Mouse (Mus musculus) CH12.LX (cell line): ENCODE data around the gene Cdh23. TPM values are rescaled to one million over a fixed set of nuclear protein-coding genes. Genes with fewer than 3 reads are reported as not detected.

ENCODE experiments used
- DNase-seq: peaks from one replicate; pipeline ENCODE4 v3.0.0-alpha.2; 2013; ENCODE audit errors: extremely low read depth
- H3K27ac ChIP-seq: 2 replicates; pipeline ENCODE4 v1.5.1; 2012; ENCODE audit warnings: low read depth, mild to moderate bottlenecking, control low read depth, moderate library complexity; ENCODE audit not compliant: insufficient read depth
- H3K27me3 ChIP-seq: replicated peaks from 2 replicates; pipeline ENCODE3; 2012; ENCODE audit warnings: inconsistent platforms
- H3K36me3 ChIP-seq, 2 experiments: replicated peaks in 1 of 2; 2 replicates each; pipeline versions ENCODE3 to v1.6.1; 2012; ENCODE audit warnings: inconsistent platforms in 1 of 2, low read length in 1 of 2, mild to moderate bottlenecking in 1 of 2, mixed read lengths in 1 of 2, moderate library complexity in 1 of 2; ENCODE audit not compliant: control insufficient read depth in 1 of 2, insufficient read depth in 1 of 2
- H3K4me1 ChIP-seq, 2 experiments: 2 replicates each; pipeline ENCODE4 v1.6.1; 2012; ENCODE audit warnings: inconsistent platforms in 1 of 2, moderate library complexity in 1 of 2; ENCODE audit not compliant: insufficient read depth in 2 of 2, control insufficient read depth in 1 of 2
- H3K4me2 ChIP-seq: 2 replicates; pipeline ENCODE4 v1.6.1; 2012; ENCODE audit warnings: low read depth, mild to moderate bottlenecking, control low read depth; ENCODE audit not compliant: poor library complexity, insufficient read depth, severe bottlenecking
- H3K4me3 ChIP-seq, 3 experiments: fragments of 150-350 bp in 1 of 3; sonication (generic) in 1 of 3; replicated peaks in 1 of 3; 2 replicates each; pipeline versions ENCODE3 to v1.5.1; 2011 to 2012; ENCODE audit warnings: low read depth in 2 of 3, low read length in 2 of 3, mild to moderate bottlenecking in 2 of 3, moderate library complexity in 2 of 3, control low read depth in 1 of 3, improper control_type of control experiment in 1 of 3, inconsistent platforms in 1 of 3, mixed read lengths in 1 of 3; ENCODE audit not compliant: poor library complexity in 1 of 3
- H3K79me2 ChIP-seq: replicated peaks from 2 replicates; pipeline ENCODE4 v1.6.1; 2012; ENCODE audit warnings: mild to moderate bottlenecking, moderate library complexity; ENCODE audit not compliant: control insufficient read depth, poor library complexity, insufficient read depth, severe bottlenecking; ENCODE audit errors: extremely low read depth
- H3K9ac ChIP-seq: 2 replicates; pipeline ENCODE4 v1.6.1; 2012; ENCODE audit warnings: low read depth, mild to moderate bottlenecking, control low read depth, moderate library complexity; ENCODE audit not compliant: insufficient read depth
- H3K9me3 ChIP-seq: replicated peaks from 2 replicates; pipeline ENCODE3; 2012; ENCODE audit warnings: low read length, inconsistent platforms, mixed read lengths
- BHLHE40 ChIP-seq: IDR thresholded peaks from 2 replicates; pipeline ENCODE4 v1.6.1; 2011; ENCODE audit warnings: mild to moderate bottlenecking, low read depth, low read length, improper control_type of control experiment
- E2F4 ChIP-seq: IDR thresholded peaks from 2 replicates; pipeline ENCODE4 v1.6.1; 2011; ENCODE audit warnings: low read depth, low read length, improper control_type of control experiment; ENCODE audit not compliant: insufficient replicate concordance
- ELF1 ChIP-seq: IDR thresholded peaks from 2 replicates; pipeline ENCODE4 v1.6.1; 2014; ENCODE audit warnings: low read depth, mild to moderate bottlenecking, inconsistent platforms, low read length, improper control_type of control experiment
- EP300 ChIP-seq: IDR thresholded peaks from 2 replicates; pipeline ENCODE4 v1.6.1; 2011; ENCODE audit warnings: low read length, improper control_type of control experiment
- GABPA ChIP-seq: IDR thresholded peaks from 2 replicates; pipeline ENCODE4 v1.6.1; 2012; ENCODE audit warnings: low read depth, low read length, improper control_type of control experiment, inconsistent platforms; ENCODE audit not compliant: insufficient replicate concordance
- JUND ChIP-seq: conservative IDR thresholded peaks from 2 replicates; pipeline ENCODE4 v1.6.1; 2011; ENCODE audit warnings: low read depth, low read length, improper control_type of control experiment
- KAT2A ChIP-seq: IDR thresholded peaks from 2 replicates; pipeline ENCODE4 v1.6.1; 2012; ENCODE audit warnings: low read length, improper control_type of control experiment, inconsistent platforms; ENCODE audit not compliant: insufficient replicate concordance
- MAX ChIP-seq: IDR thresholded peaks from 2 replicates; pipeline ENCODE4 v1.6.1; 2011; ENCODE audit warnings: low read length, improper control_type of control experiment
- MXI1 ChIP-seq: IDR thresholded peaks from 2 replicates; pipeline ENCODE4 v1.6.1; 2011; ENCODE audit warnings: mild to moderate bottlenecking, low read depth, low read length, improper control_type of control experiment
- MYC ChIP-seq: IDR thresholded peaks from 2 replicates; pipeline ENCODE4 v1.6.1; 2011; ENCODE audit warnings: low read depth, mild to moderate bottlenecking, improper control_type of control experiment, low read length
- NELFE ChIP-seq: IDR thresholded peaks from 2 replicates; pipeline ENCODE4 v1.6.1; 2011; ENCODE audit warnings: low read depth, low read length, improper control_type of control experiment
- PAX5 ChIP-seq: IDR thresholded peaks from 2 replicates; pipeline ENCODE4 v1.6.1; 2012; ENCODE audit warnings: low read length, inconsistent platforms, mixed read lengths
- POLR2A ChIP-seq: IDR thresholded peaks from 2 replicates; pipeline ENCODE4 v1.6.1; 2011; ENCODE audit warnings: low read depth, mild to moderate bottlenecking, improper control_type of control experiment, low read length
- POLR2AphosphoS2 ChIP-seq: IDR thresholded peaks from 2 replicates; pipeline ENCODE4 v1.6.1; 2011; ENCODE audit warnings: low read depth, low read length, improper control_type of control experiment
- RCOR1 ChIP-seq: conservative IDR thresholded peaks from 2 replicates; pipeline ENCODE4 v1.6.1; 2012; ENCODE audit warnings: low read depth, mild to moderate bottlenecking, inconsistent platforms, low read length, improper control_type of control experiment
- TCF12 ChIP-seq: IDR thresholded peaks from 2 replicates; pipeline ENCODE4 v1.6.1; 2014; ENCODE audit warnings: low read depth, mild to moderate bottlenecking, inconsistent platforms, low read length, improper control_type of control experiment
- UBTF ChIP-seq: IDR thresholded peaks from 2 replicates; pipeline ENCODE4 v1.6.1; 2012; ENCODE audit warnings: low read depth, mild to moderate bottlenecking, inconsistent platforms, low read length, improper control_type of control experiment, moderate library complexity
- USF1 ChIP-seq: IDR thresholded peaks from 2 replicates; pipeline ENCODE4 v1.6.1; 2014; ENCODE audit warnings: low read depth, mild to moderate bottlenecking, inconsistent platforms, low read length, improper control_type of control experiment
- USF2 ChIP-seq: conservative IDR thresholded peaks from 2 replicates; pipeline ENCODE4 v1.6.1; 2011; ENCODE audit warnings: low read depth, low read length, improper control_type of control experiment
- ZKSCAN1 ChIP-seq: IDR thresholded peaks from 2 replicates; pipeline ENCODE4 v1.6.1; 2012; ENCODE audit warnings: low read depth, inconsistent platforms, low read length, improper control_type of control experiment, borderline replicate concordance
- ZNF384 ChIP-seq: IDR thresholded peaks from 2 replicates; pipeline ENCODE4 v1.6.1; 2012; ENCODE audit warnings: low read depth, low read length, improper control_type of control experiment, inconsistent platforms
- dilution Hi-C: fragments of 300-500 bp; cut with MboI; formaldehyde crosslinking; loops from 2 replicates; pipeline ENCODE4 v1.14.3; 2020; ENCODE audit warnings: low sequenced_read_pairs; ENCODE audit not compliant: extremely low pct_unique_long_range_greater_than_20kb, extremely low pct_ligation_motif_present
- in situ Hi-C: fragments of 300-500 bp; cut with MboI; formaldehyde crosslinking; loops from 3 replicates; pipeline ENCODE4 v1.14.3; 2019; ENCODE audit warnings: low sequenced_read_pairs, low pct_ligation_motif_present, low pct_unique_long_range_greater_than_20kb, mixed read lengths
- polyA plus RNA-seq: library from polyadenylated mRNA; unstranded; fragments of >175 nt; gene quantifications from 2 replicates; pipeline ENCODE4 v1.2.1, GENCODE M21; 2012; ENCODE audit warnings: low read depth; ENCODE audit not compliant: insufficient read length
- total RNA-seq, 2 experiments: library from RNA; depleted of rRNA; stranded (reverse); fragments of 300-350 nt in 1 of 2; fragments of >200 nt in 1 of 2; gene quantifications; 2 replicates each; pipeline ENCODE4 v1.2.3; 2012 to 2014

Gene Cdh23
- total and polyA plus RNA-seq, 3 experiments, result 0.20 to 0.73 (median 0.30) TPM

DNA sequence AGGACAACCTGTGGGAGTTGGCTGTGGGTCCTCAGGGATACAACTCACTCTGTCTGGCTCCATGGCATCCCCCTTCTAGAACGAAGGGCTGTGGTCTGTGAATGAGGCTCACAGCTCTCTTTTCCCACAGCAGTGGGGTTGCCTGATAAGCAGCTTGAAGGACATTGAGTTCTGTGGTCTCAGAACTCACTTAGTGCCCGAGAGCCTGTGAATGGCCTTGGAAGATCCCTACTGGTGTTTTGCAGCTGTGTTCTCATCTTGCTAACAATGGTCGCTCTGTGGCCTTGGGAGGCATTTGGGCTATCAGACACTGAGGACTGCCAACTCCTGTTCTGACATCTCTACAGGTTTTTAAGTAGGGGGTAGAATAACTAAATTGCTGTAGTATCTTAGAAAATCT, 400.9 kb downstream of the Cdh23 start:
- no peak overlapping the region for H3K27ac ChIP-seq
- H3K4me3 ChIP-seq, result no peak overlapping the region
- peaks cover 21% of the 10 kb centered on the region for H3K79me2 ChIP-seq
- no peaks in the 10 kb centered on the region for H3K27me3 ChIP-seq
- in situ Hi-C loops (no loop called here), dilution Hi-C loops (no loop called here)
- H3K4me2 ChIP-seq, result no peak overlapping the region
- no peak overlapping the region for H3K9ac ChIP-seq
- no peaks in the 10 kb centered on the region for H3K9me3 ChIP-seq
- no peak for DNase-seq
- H3K4me1 ChIP-seq, result peaks cover 15 to 29% of the 10 kb centered on the region in 2 experiments
- H3K36me3 ChIP-seq, result peaks cover 83 to 93% of the 10 kb centered on the region in 2 experiments
- TF ChIP-seq JUND, result no peak
- TF ChIP-seq RCOR1, result no peak
- TF ChIP-seq MAX, result no peak
- no peak for TF ChIP-seq POLR2A
- no peak for TF ChIP-seq POLR2AphosphoS2
- no peak for TF ChIP-seq EP300
- TF ChIP-seq NELFE, result no peak
- TF ChIP-seq MYC, result no peak

- TF ChIP-seq RCOR1 (no peak), GABPA (no peak), KAT2A (no peak), MAX (no peak), ZNF384 (no peak), EP300 (no peak), MYC (no peak), USF1 (no peak)
- H3K4me3 ChIP-seq, result no peak overlapping the region
- dilution Hi-C loops (no loop called here), in situ Hi-C loops (no loop called here)
- H3K9me3 ChIP-seq, result no peaks in the 10 kb centered on the region
- no peak overlapping the region for H3K27ac ChIP-seq
- peaks cover 76 to 87% of the 10 kb centered on the region in 2 experiments for H3K36me3 ChIP-seq
- H3K4me2 ChIP-seq, result no peak overlapping the region
- H3K9ac ChIP-seq, result no peak overlapping the region
- H3K27me3 ChIP-seq, result no peaks in the 10 kb centered on the region
- peaks cover 23 to 35% of the 10 kb centered on the region in 2 experiments for H3K4me1 ChIP-seq
- DNase-seq, result no peak
- H3K79me2 ChIP-seq, result peaks cover 29% of the 10 kb centered on the region
Measured at GRCm38 (mm10) chr10:60294621-60295020, 401.7 kb downstream of the Cdh23 start.

- Histone ChIP-seq H3K79me2 (peaks cover 53% of the 10 kb centered on the region), H3K4me3 (no peak overlapping the region), H3K4me2 (no peak overlapping the region), H3K4me1 (peaks cover 42 to 60% of the 10 kb centered on the region in 2 experiments), H3K27ac (no peak overlapping the region), H3K9me3 (no peaks in the 10 kb centered on the region), H3K9ac (no peak overlapping the region), H3K27me3 (no peaks in the 10 kb centered on the region), H3K36me3 (peaks cover 55 to 72% of the 10 kb centered on the region in 2 experiments)
- TF ChIP-seq RCOR1 (no peak), ELF1 (no peak), BHLHE40 (no peak), MXI1 (no peak), TCF12 (no peak), USF2 (no peak), PAX5 (no peak), NELFE (no peak), UBTF (no peak), ZKSCAN1 (no peak), E2F4 (no peak), POLR2AphosphoS2 (no peak)
- no peak for DNase-seq
- dilution Hi-C loops, result no loop called here
- in situ Hi-C loops, result no loop called here
Measured at GRCm38 (mm10) chr10:60292209-60292608, 404.1 kb downstream of the Cdh23 start.
